Comparison of ENCODE assay signal across 7 mouse cellular contexts in the genomic region with DNA sequence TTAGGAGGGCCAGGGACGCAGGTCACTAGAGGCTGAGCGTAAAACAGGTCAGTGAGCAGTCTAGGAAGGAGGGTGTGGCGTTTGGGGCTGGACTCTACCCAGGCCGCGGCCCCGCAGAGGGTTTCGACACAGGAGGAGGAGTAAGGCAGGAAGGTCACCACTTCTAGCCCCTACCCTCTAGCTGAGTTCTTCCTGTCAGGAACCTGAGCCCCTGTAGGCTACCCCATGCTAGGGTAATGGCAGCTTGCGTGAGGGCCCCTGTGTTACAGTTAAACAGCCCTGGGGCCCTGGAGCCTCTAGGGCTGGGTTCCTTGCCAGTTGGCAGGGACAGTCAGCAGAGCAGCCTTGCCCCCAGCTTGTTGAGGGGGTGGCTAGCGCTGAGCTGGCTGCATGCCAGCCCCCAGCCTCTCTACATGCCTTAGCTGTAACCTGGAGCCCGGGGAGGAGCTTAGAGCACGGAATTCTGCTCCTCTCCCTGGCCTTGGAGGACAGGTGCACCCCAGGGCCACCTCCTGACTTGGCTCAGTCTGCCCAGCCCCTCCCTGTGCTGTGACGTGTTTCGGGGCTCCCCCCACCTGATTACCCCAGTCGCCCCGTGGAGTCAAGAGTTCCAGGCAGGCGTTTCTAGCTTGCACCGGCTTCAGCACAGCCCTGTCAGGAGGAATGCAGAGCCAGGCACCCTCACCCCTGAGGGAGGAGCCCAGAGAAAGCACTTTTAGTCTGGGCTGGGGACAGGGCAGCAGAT. TPM values are rescaled to one million over a fixed set of nuclear protein-coding genes. Genes with fewer than 3 reads are reported as not detected.
A peak's percentile ranks its signal among the peaks of the same experiment; 100 is the strongest.
DNase-seq lines count a peak whose midpoint lies in the region; ATAC-seq and TF ChIP-seq lines count a peak whose summit lies in the region.

No protein-coding gene starts in this region.

- H3K9ac ChIP-seq in heart, adult 2 months (ENCODE audit: low read depth, low read length), result peak overlapping the region; percentile 2
- no peak overlapping the region for H3K9ac ChIP-seq in limb, embryonic 15.5 days
- peak overlapping the region; percentile 11; the same call in 1 of the 2 replicates for H3K9ac ChIP-seq in midbrain, embryonic 13.5 days (replicated peaks)

- no peaks in the 10 kb centered on the region for H3K9me3 ChIP-seq in limb, embryonic 15.5 days
- no peaks in the 10 kb centered on the region for H3K9me3 ChIP-seq in midbrain, embryonic 13.5 days

- intact Hi-C loops in heart, adult 2 months (cut with DNase I), result no loop called here

- peak overlapping the region; percentile 61 for H3K27ac ChIP-seq in heart, adult 2 months
- peak overlapping the region; percentile 81 for H3K27ac ChIP-seq in kidney, adult 2 months (ENCODE audit: insufficient read depth, low read depth, low read length)
- peak overlapping the region; percentile 79 for H3K27ac ChIP-seq in limb, embryonic 15.5 days
- no peak overlapping the region for H3K27ac ChIP-seq in midbrain, embryonic 13.5 days
- peak overlapping the region; percentile 39 for H3K27ac ChIP-seq in testis, adult 2 months (ENCODE audit: control insufficient read depth, insufficient read depth, low read depth, low read length)

- ATAC-seq in limb, embryonic 15.5 days (ENCODE audit: insufficient number of reproducible peaks, low FRiP score, low TSS enrichment, low read depth), result peak; percentile 69
- ATAC-seq in midbrain, embryonic 13.5 days, result peak; percentile 45

- peak; percentile 52 to 65 for DNase-seq in adrenal gland, adult 18-20 months (ENCODE audit: low spot score in 2 of 2)
- DNase-seq in cerebellum, adult 9-10 months, result peak; percentile 92
- DNase-seq in heart, adult 2 months, result peak; percentile 61 to 77
- peak; percentile 92 for DNase-seq in kidney, adult 2 months

- H3K27me3 ChIP-seq in heart, adult 2 months (ENCODE audit: control insufficient read depth, insufficient read depth, low read length), result no peaks in the 10 kb centered on the region
- H3K27me3 ChIP-seq in kidney, adult 2 months (replicated peaks; ENCODE audit: control insufficient read depth, insufficient read depth, low read length), result no peaks in the 10 kb centered on the region
- no peaks in the 10 kb centered on the region for H3K27me3 ChIP-seq in limb, embryonic 15.5 days
- H3K27me3 ChIP-seq in midbrain, embryonic 13.5 days, result no peaks in the 10 kb centered on the region
- H3K27me3 ChIP-seq in testis, adult 2 months (ENCODE audit: control insufficient read depth, insufficient read depth, low read length), result no peaks in the 10 kb centered on the region

- H3K79me2 ChIP-seq in heart, adult 2 months (replicated peaks; ENCODE audit: control insufficient read depth, insufficient read depth, low read length), result peaks cover 1% of the 10 kb centered on the region

- H3K4me2 ChIP-seq in limb, embryonic 15.5 days, result peak overlapping the region; percentile 32
- no peak overlapping the region for H3K4me2 ChIP-seq in midbrain, embryonic 13.5 days (replicated peaks)

- H3K4me3 ChIP-seq in heart, adult 2 months, result peak overlapping the region; percentile 14; the same call in 1 of the 2 replicates
- H3K4me3 ChIP-seq in kidney, adult 2 months (ENCODE audit: insufficient read depth, low read depth, low read length), result no peak overlapping the region
- no peak overlapping the region for H3K4me3 ChIP-seq in limb, embryonic 15.5 days
- no peak overlapping the region for H3K4me3 ChIP-seq in midbrain, embryonic 13.5 days (replicated peaks)
- no peak overlapping the region for H3K4me3 ChIP-seq in testis, adult 2 months (ENCODE audit: control insufficient read depth, low read depth, low read length)

- no peak for TF ChIP-seq CTCF in heart, adult 2 months (IDR thresholded peaks at IDR 0.05)
- TF ChIP-seq CTCF in kidney, adult 2 months (conservative IDR thresholded peaks at IDR 0.05; ENCODE audit: insufficient read depth, insufficient read length, low read depth, low read length), result no peak
- no peak for TF ChIP-seq CTCF in testis, adult 2 months (IDR thresholded peaks at IDR 0.05; ENCODE audit: control insufficient read depth, insufficient read depth, insufficient replicate concordance, low read depth, low read length)

- 33% methylated on average over 17 of the region's 17 CpGs for WGBS in heart, adult 2 months
- 22% methylated on average over 17 of the region's 17 CpGs for WGBS in kidney, adult 2 months
- 26% methylated on average over 17 of the region's 17 CpGs for WGBS in limb, embryonic 15.5 days
- WGBS in midbrain, embryonic 13.5 days, result 69% methylated on average over 17 of the region's 17 CpGs

- TF ChIP-seq EP300 in heart, adult 2 months (IDR thresholded peaks at IDR 0.05; ENCODE audit: insufficient read depth, low read depth, low read length), result no peak

- TF ChIP-seq POLR2A in heart, adult 2 months (IDR thresholded peaks at IDR 0.05; ENCODE audit: insufficient read depth, low read depth, low read length), result no peak
- TF ChIP-seq POLR2A in kidney, adult 2 months (IDR thresholded peaks at IDR 0.05; ENCODE audit: low read depth, low read length), result no peak
- no peak for TF ChIP-seq POLR2A in testis, adult 2 months (IDR thresholded peaks at IDR 0.05; ENCODE audit: control insufficient read depth, low read depth, low read length)

- peaks cover 10% of the 10 kb centered on the region for H3K4me1 ChIP-seq in heart, adult 2 months (ENCODE audit: control insufficient read depth, insufficient read depth, low read length)
- H3K4me1 ChIP-seq in kidney, adult 2 months (ENCODE audit: control insufficient read depth, insufficient read depth, low read length), result peaks cover 29% of the 10 kb centered on the region
- H3K4me1 ChIP-seq in limb, embryonic 15.5 days, result peaks cover 59% of the 10 kb centered on the region
- peaks cover 30% of the 10 kb centered on the region for H3K4me1 ChIP-seq in midbrain, embryonic 13.5 days (replicated peaks)
- peaks cover 2% of the 10 kb centered on the region for H3K4me1 ChIP-seq in testis, adult 2 months (ENCODE audit: control insufficient read depth, insufficient read depth, low read length)

- no peaks in the 10 kb centered on the region for H3K36me3 ChIP-seq in heart, adult 2 months (ENCODE audit: control insufficient read depth, insufficient read depth, low read length)
- peaks cover 12% of the 10 kb centered on the region; the same call in 1 of the 2 replicates for H3K36me3 ChIP-seq in kidney, adult 2 months (ENCODE audit: control insufficient read depth, insufficient read depth, low read length)
- peaks cover 43% of the 10 kb centered on the region for H3K36me3 ChIP-seq in limb, embryonic 15.5 days
- peaks cover 26% of the 10 kb centered on the region for H3K36me3 ChIP-seq in midbrain, embryonic 13.5 days
- H3K36me3 ChIP-seq in testis, adult 2 months (ENCODE audit: control insufficient read depth, insufficient read depth, low read length), result no peaks in the 10 kb centered on the region

RNA-seq across cellular contexts. Expression of gene Rplp0, which starts 15.6 kb away (rescaled TPM):
- 100 to 1,000 TPM; 706 to 758 TPM for total RNA-seq in adrenal gland, adult 18-20 months (2021)
- total RNA-seq in heart, adult 2 months (2021), result 100 to 1,000 TPM; 587 to 705 TPM
- 1,240 and 1,274 TPM in 2 replicates for polyA plus RNA-seq in heart, adult 2 months (2012; rRNA removed)
- 1,267 and 1,337 TPM in 2 replicates for polyA plus RNA-seq in kidney, adult 2 months (2012; rRNA removed)
- 1,505 and 1,752 TPM in 2 replicates for polyA plus RNA-seq in limb, embryonic 15.5 days (2015; fragmentation: Nextera tagmentation; extraction: Ambion mirVana)
- polyA plus RNA-seq in midbrain, embryonic 13.5 days (2015; fragmentation: Nextera tagmentation; extraction: Ambion mirVana), result 905 and 914 TPM in 2 replicates
- 1,431 and 1,500 TPM in 2 replicates for polyA plus RNA-seq in testis, adult 2 months (2012; rRNA removed)

RNA-seq across cellular contexts. Expression of gene Gcn1l1, which starts 21.4 kb away (rescaled TPM):
- 10 to 100 TPM; 51.7 to 59.0 TPM for total RNA-seq in adrenal gland, adult 18-20 months (2021)
- 10 to 100 TPM; 34.2 to 40.1 TPM for total RNA-seq in heart, adult 2 months (2021)
- polyA plus RNA-seq in heart, adult 2 months (2012; rRNA removed), result 21.5 and 34.6 TPM in 2 replicates
- 42.2 and 45.4 TPM in 2 replicates for polyA plus RNA-seq in kidney, adult 2 months (2012; rRNA removed)
- 32.9 and 36.3 TPM in 2 replicates for polyA plus RNA-seq in limb, embryonic 15.5 days (2015; fragmentation: Nextera tagmentation; extraction: Ambion mirVana)
- 48.6 and 49.1 TPM in 2 replicates for polyA plus RNA-seq in midbrain, embryonic 13.5 days (2015; fragmentation: Nextera tagmentation; extraction: Ambion mirVana)
- 67.7 and 77.1 TPM in 2 replicates for polyA plus RNA-seq in testis, adult 2 months (2012; rRNA removed)

RNA-seq across cellular contexts. Expression of gene Pxn, which starts 37.2 kb away (rescaled TPM):
- 10 to 100 TPM; 34.1 to 42.2 TPM for total RNA-seq in adrenal gland, adult 18-20 months (2021)
- total RNA-seq in heart, adult 2 months (2021), result 10 to 100 TPM; 35.9 to 37.1 TPM
- 51.9 and 56.5 TPM in 2 replicates for polyA plus RNA-seq in heart, adult 2 months (2012; rRNA removed)
- polyA plus RNA-seq in kidney, adult 2 months (2012; rRNA removed), result 101 and 122 TPM in 2 replicates
- 52.6 and 55.7 TPM in 2 replicates for polyA plus RNA-seq in limb, embryonic 15.5 days (2015; fragmentation: Nextera tagmentation; extraction: Ambion mirVana)
- 16.2 and 18.3 TPM in 2 replicates for polyA plus RNA-seq in midbrain, embryonic 13.5 days (2015; fragmentation: Nextera tagmentation; extraction: Ambion mirVana)
- 81.6 and 82.6 TPM in 2 replicates for polyA plus RNA-seq in testis, adult 2 months (2012; rRNA removed)

RNA-seq across cellular contexts. Expression of gene Sirt4, which starts 59.2 kb away (rescaled TPM):
- total RNA-seq in adrenal gland, adult 18-20 months (2021), result 10 to 100 TPM; 18.1 to 21.2 TPM
- total RNA-seq in heart, adult 2 months (2021), result 10 to 100 TPM; 15.3 to 18.8 TPM
- polyA plus RNA-seq in heart, adult 2 months (2012; rRNA removed), result 25.1 and 31.3 TPM in 2 replicates
- polyA plus RNA-seq in kidney, adult 2 months (2012; rRNA removed), result 34.0 and 49.3 TPM in 2 replicates
- 24.9 and 26.5 TPM in 2 replicates for polyA plus RNA-seq in limb, embryonic 15.5 days (2015; fragmentation: Nextera tagmentation; extraction: Ambion mirVana)
- 26.1 and 28.7 TPM in 2 replicates for polyA plus RNA-seq in midbrain, embryonic 13.5 days (2015; fragmentation: Nextera tagmentation; extraction: Ambion mirVana)
- polyA plus RNA-seq in testis, adult 2 months (2012; rRNA removed), result 34.6 and 38.4 TPM in 2 replicates
